Mouse (Mus musculus) midbrain, postnatal 0 days (tissue): Measurements from ENCODE around the gene Fam78a. TPM values are rescaled to one million over a fixed set of nuclear protein-coding genes. Genes with fewer than 3 reads are reported as not detected.
"Not testable (repeated sequence)": the region's sequence is repeated elsewhere in the genome, so short reads cannot be mapped to it uniquely, and the experiment has no call there.

Source experiments
- ATAC-seq: fragments of 200-750 bp; cut with Nextera tagmentation; 2 replicates; pipeline ENCODE4 v1.8.0; 2017; ENCODE audit warnings: moderate number of reproducible peaks, mild to moderate bottlenecking, moderate TSS enrichment, moderate library complexity; ENCODE audit not compliant: low FRiP score
- DNase-seq: peaks from one replicate; pipeline ENCODE4 v3.0.0-alpha.2; 2015; ENCODE audit warnings: low spot score
- H3K27ac ChIP-seq: fragments of 300-500 bp; sonication (generic); 2 replicates; pipeline ENCODE4 v1.5.1; 2014; ENCODE audit warnings: low read depth, mild to moderate bottlenecking, low read length, mixed read lengths
- H3K27me3 ChIP-seq: fragments of 300-500 bp; sonication (generic); 2 replicates; pipeline ENCODE4 v1.6.1; 2014; ENCODE audit warnings: low read length, control low read depth, mixed read lengths; ENCODE audit not compliant: insufficient read depth
- H3K36me3 ChIP-seq: fragments of 300-500 bp; sonication (generic); 2 replicates; pipeline ENCODE4 v1.6.1; 2014; ENCODE audit warnings: low read length, control low read depth, mixed read lengths; ENCODE audit not compliant: insufficient read depth
- H3K4me1 ChIP-seq: fragments of 300-500 bp; sonication (generic); 2 replicates; pipeline ENCODE4 v1.6.1; 2014; ENCODE audit warnings: mild to moderate bottlenecking, control low read depth, antibody characterized with exemption, low read length, mixed read lengths; ENCODE audit not compliant: insufficient read depth
- H3K4me2 ChIP-seq: fragments of 300-500 bp; sonication (generic); 2 replicates; pipeline ENCODE4 v1.6.1; 2014; ENCODE audit warnings: low read depth, mild to moderate bottlenecking, low read length, mixed read lengths; ENCODE audit not compliant: poor library complexity, severe bottlenecking
- H3K4me3 ChIP-seq: fragments of 300-500 bp; sonication (generic); 2 replicates; pipeline ENCODE4 v1.5.1; 2014; ENCODE audit warnings: low read depth, mild to moderate bottlenecking, low read length, moderate library complexity
- H3K9ac ChIP-seq: fragments of 300-500 bp; sonication (generic); replicated peaks from 2 replicates; pipeline ENCODE4 v1.6.1; 2014; ENCODE audit warnings: mild to moderate bottlenecking, low read length, moderate library complexity, mixed read lengths; ENCODE audit not compliant: poor library complexity, severe bottlenecking
- H3K9me3 ChIP-seq: fragments of 300-500 bp; sonication (generic); 2 replicates; pipeline ENCODE4 v1.6.1; 2016; ENCODE audit warnings: low read length, control low read depth
- CTCF ChIP-seq: IDR thresholded peaks from 2 replicates; pipeline ENCODE4 v1.5.1; 2016; ENCODE audit warnings: antibody characterized with exemption, mild to moderate bottlenecking
- WGBS: fragments of 180-500 bp; shearing (Covaris S2); extraction: QIAGEN DNeasy Blood & Tissue Kit; methylation state at CpG from one replicate; pipeline ENCODE4 v1.1.7; 2014; 5-methylcytosine and 5-hydroxymethylcytosine counted together
- polyA plus RNA-seq: library from polyadenylated mRNA; unstranded; fragments of >200 nt; fragmentation: Nextera tagmentation; extraction: Ambion mirVana; gene quantifications from 2 replicates; pipeline ENCODE4 v1.2.1, GENCODE M21; 2015
- total RNA-seq: library from RNA; depleted of rRNA; stranded (reverse); fragments of >200 nt; gene quantifications from 2 replicates; pipeline ENCODE4 v1.2.3, GENCODE M21; 2014

Fam78a gene
- total and polyA plus RNA-seq, 2 experiments from 2014 or later: 0.35 to 0.77 TPM

DNA sequence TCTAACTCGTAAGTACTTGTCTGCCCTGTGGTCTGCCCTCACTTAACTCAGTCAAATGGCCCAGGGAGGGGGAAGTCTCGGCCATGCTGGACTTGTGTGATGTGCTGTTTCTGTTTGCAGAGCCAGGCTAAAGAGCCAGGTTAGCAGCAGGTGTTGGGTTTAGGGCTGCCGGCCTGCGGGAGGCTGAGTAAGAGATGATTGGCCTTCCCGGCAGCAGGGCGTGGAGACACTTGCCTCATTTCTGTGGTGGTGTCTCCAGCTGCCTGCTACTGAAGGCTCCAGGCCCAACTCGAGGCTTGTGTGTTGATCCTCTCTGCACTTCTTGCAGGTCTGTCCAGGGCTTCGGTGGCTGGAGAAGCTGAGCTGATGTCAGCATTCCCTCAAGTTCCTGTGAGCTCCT is 32.9 kb downstream of the Fam78a start:
- Histone ChIP-seq H3K9ac (no peak overlapping the region), H3K4me2 (no peak overlapping the region), H3K36me3 (peaks cover 35% of the 10 kb centered on the region), H3K27ac (no peak overlapping the region), H3K4me3 (no peak overlapping the region), H3K27me3 (no peaks in the 10 kb centered on the region), H3K9me3 (no peaks in the 10 kb centered on the region), H3K4me1 (no peaks in the 10 kb centered on the region)
- TF ChIP-seq CTCF: no peak
- ATAC-seq (no peak), DNase-seq (no peak)
- 85% methylated on average over 8 of the region's 8 CpGs for WGBS

GRCm38 (mm10) chr2:32047323-32047722 is 37.3 kb downstream of the Fam78a start:
- no peaks in the 10 kb centered on the region for H3K9me3 ChIP-seq
- DNase-seq: peak; percentile 13

GRCm38 (mm10) chr2:32046009-32046408 is 38.6 kb downstream of the Fam78a start:
- Histone ChIP-seq H3K9ac (no peak overlapping the region), H3K27ac (no peak overlapping the region), H3K4me3 (no peak overlapping the region), H3K36me3 (peaks cover 45% of the 10 kb centered on the region), H3K4me1 (no peaks in the 10 kb centered on the region), H3K4me2 (no peak overlapping the region), H3K27me3 (no peaks in the 10 kb centered on the region), H3K9me3 (no peaks in the 10 kb centered on the region)
- ATAC-seq (no peak), DNase-seq (no peak)
- 88% methylated on average over 10 of the region's 10 CpGs for WGBS
- TF ChIP-seq CTCF: no peak

More at GRCm38 (mm10) chr2:32047323-32047722, 37.3 kb downstream of the Fam78a start:
- H3K27me3 ChIP-seq: no peaks in the 10 kb centered on the region
- peaks cover 49% of the 10 kb centered on the region for H3K36me3 ChIP-seq
- no peak overlapping the region for H3K27ac ChIP-seq
- no peak overlapping the region for H3K4me3 ChIP-seq
- no peak for TF ChIP-seq CTCF
- no peak overlapping the region for H3K9ac ChIP-seq
- H3K4me1 ChIP-seq: no peaks in the 10 kb centered on the region
- ATAC-seq: no peak
- WGBS: 76% methylated on average over 10 of the region's 10 CpGs
- no peak overlapping the region for H3K4me2 ChIP-seq

- Histone ChIP-seq H3K27me3 (no peaks in the 10 kb centered on the region), H3K9ac (no peak overlapping the region), H3K4me1 (no peaks in the 10 kb centered on the region), H3K4me2 (no peak overlapping the region), H3K36me3 (peaks cover 39% of the 10 kb centered on the region), H3K9me3 (no peaks in the 10 kb centered on the region), H3K27ac (no peak overlapping the region), H3K4me3 (no peak overlapping the region)
- 87% methylated on average over 6 of the region's 6 CpGs for WGBS
- ATAC-seq: no peak
- no peak for DNase-seq
- no peak for TF ChIP-seq CTCF
Observed at GRCm38 (mm10) chr2:32045375-32045774, 39.3 kb downstream of the Fam78a start.

DNA sequence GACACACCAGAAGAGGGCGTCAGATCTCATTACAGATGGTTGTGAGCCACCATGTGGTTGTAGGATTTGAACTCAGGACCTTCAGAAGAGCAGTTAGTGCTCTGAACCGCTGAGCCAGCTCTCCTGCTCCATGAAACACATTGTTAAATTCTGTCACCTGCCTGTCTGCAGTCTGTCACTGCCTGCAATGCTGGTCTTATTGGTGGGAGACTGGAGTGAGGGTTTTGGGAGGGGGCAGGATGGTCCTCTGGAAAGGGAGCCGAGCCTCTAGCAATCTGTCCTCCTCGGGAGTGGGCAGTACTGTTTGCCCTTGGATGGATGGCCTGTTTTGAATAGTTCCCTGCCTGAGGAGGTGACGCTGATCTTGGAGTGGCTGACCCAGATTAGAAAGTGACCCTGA is 40.8 kb downstream of the Fam78a start:
- 69% methylated on average over 5 of the region's 5 CpGs for WGBS
- Histone ChIP-seq H3K27me3 (no peaks in the 10 kb centered on the region), H3K4me2 (no peak overlapping the region), H3K9ac (no peak overlapping the region), H3K36me3 (peaks cover 48% of the 10 kb centered on the region), H3K27ac (no peak overlapping the region), H3K4me1 (no peaks in the 10 kb centered on the region), H3K9me3 (no peaks in the 10 kb centered on the region), H3K4me3 (no peak overlapping the region)
- no peak for TF ChIP-seq CTCF
- ATAC-seq: no peak
- DNase-seq: no peak

DNA sequence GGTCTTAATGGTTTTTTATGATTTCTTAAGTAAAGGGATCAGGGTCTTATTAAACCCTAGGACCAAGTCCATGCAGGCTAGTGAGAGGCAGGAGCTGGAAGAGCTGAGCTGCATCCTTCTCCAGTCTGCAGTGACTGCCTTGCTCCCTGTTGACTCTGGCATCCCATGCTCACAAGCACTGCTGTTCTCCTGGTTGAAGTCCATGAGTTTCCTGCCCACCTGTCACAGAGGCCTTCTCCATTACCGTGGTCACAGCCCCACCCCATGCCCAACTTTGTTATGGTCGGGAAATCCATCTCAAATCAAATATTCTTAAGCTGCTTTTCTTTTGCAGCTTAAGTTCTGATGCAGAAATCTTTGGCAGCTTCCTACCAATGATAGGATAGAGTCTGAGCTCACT is 43.6 kb downstream of the Fam78a start:
- Histone ChIP-seq H3K27ac (no peak overlapping the region), H3K36me3 (peaks cover 45% of the 10 kb centered on the region), H3K9ac (no peak overlapping the region), H3K4me3 (no peak overlapping the region), H3K9me3 (no peaks in the 10 kb centered on the region), H3K4me1 (no peaks in the 10 kb centered on the region), H3K4me2 (no peak overlapping the region), H3K27me3 (no peaks in the 10 kb centered on the region)
- 89% methylated on average over 2 of the region's 2 CpGs for WGBS
- no peak for TF ChIP-seq CTCF
- ATAC-seq (no peak), DNase-seq (no peak)

DNA sequence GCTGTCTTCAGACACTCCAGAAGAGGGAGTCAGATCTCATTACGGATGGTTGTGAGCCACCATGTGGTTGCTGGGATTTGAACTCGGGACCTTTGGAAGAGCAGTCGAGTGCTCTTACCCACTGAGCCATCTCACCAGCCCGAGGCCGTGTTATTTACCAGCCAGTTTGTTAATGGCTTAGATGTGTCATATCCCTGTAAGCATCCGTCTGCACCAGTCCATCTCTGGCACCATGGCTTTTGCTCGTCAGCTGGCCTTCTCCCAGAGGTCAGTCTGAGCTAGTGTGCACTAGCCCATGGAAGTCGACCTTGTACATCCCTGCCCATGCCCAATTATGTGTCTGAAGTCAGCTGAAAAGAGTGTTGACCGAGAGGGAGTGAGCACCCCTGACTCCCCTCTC is 44.0 kb downstream of the Fam78a start:
- WGBS: 90% methylated on average over 9 of the region's 9 CpGs
- H3K4me1 ChIP-seq, H3K27me3 ChIP-seq, H3K9ac ChIP-seq, H3K27ac ChIP-seq, H3K4me2 ChIP-seq, H3K4me3 ChIP-seq, ATAC-seq, H3K9me3 ChIP-seq, DNase-seq: not testable (repeated sequence)
- peaks cover 46% of the 10 kb centered on the region for H3K36me3 ChIP-seq
